Comparison of ENCODE assay signal across 16 mouse cellular contexts in genomic region chr6:59456116-59456515, GRCm38 (mm10). TPM values are rescaled to one million over a fixed set of nuclear protein-coding genes. Genes with fewer than 3 reads are reported as not detected.
DNase-seq lines count a peak whose midpoint lies in the region.
"Had no signal": no experiment of that assay in that cellular context is flagged by ENCODE, and none has a peak within 500 bp of the region (broad histone marks: within the 10 kb centered on the region; RNA-seq: fewer than 3 reads in every experiment).

No protein-coding gene starts in this region.

- DNase-seq in cerebellum, postnatal 10 days = peak; percentile 33 to 44
- DNase-seq in cerebellum, adult 11-12 months = no peak
- DNase-seq in kidney, postnatal 14 days = peak; percentile 8
- DNase-seq in kidney, adult 18-20 months = no peak
- DNase-seq in Muller cell, postnatal 12 days (ENCODE audit: inconsistent ontology term) = peak; percentile 67
- peak; percentile 70 for DNase-seq in retina, postnatal 1 day
- DNase-seq in adrenal gland, adult 18-20 months (ENCODE audit: low spot score in 2 of 2) = no peak
- DNase-seq: adrenal gland, adult 2 months; adrenal gland, postnatal 25 days; B cell, adult 2 months; cerebellum, adult 8-10 months; cerebellum, postnatal 25 days; gastrocnemius, postnatal 10 days; heart, adult 18-20 months; heart, postnatal 10 days; heart, postnatal 4 days had no signal

RNA-seq across cellular contexts. Expression of gene Gprin3, which starts 30.0 kb away (rescaled TPM):
- total RNA-seq in adrenal gland, adult 18-20 months (2021) = 1 to 10 TPM; 1.4 to 1.9 TPM

Comparison
In these comparisons a context has a peak if more than half of its experiments do, and no peak if none do; other contexts are left out.
1. DNase-seq: peak in cerebellum, postnatal 10 days (2 of 2), kidney, postnatal 14 days (single experiment), Muller cell, postnatal 12 days (single experiment) and retina, postnatal 1 day (single experiment); none in cerebellum, adult 11-12 months (single experiment), kidney, adult 18-20 months (single experiment) and adrenal gland, adult 18-20 months (0 of 2).